Mouse (Mus musculus) embryonic facial prominence, embryonic 10.5 days (tissue): Measurements from ENCODE around the gene Tuba3a. TPM values are rescaled to one million over a fixed set of nuclear protein-coding genes. Genes with fewer than 3 reads are reported as not detected.
A peak's percentile ranks its signal among the peaks of the same experiment; 100 is the strongest.
"Not testable (repeated sequence)": the region's sequence is repeated elsewhere in the genome, so short reads cannot be mapped to it uniquely, and the experiment has no call there.

Experiments
- DNase-seq: peaks from one replicate; pipeline ENCODE4 v3.0.0-alpha.2; 2017; ENCODE audit warnings: low spot score
- H3K27ac ChIP-seq: fragments of 300-500 bp; sonication (generic); replicated peaks from 2 replicates; pipeline ENCODE4 v1.5.1; 2016; ENCODE audit warnings: mild to moderate bottlenecking
- H3K27me3 ChIP-seq: fragments of 300-500 bp; sonication (generic); replicated peaks from 2 replicates; pipeline ENCODE4 v1.6.1; 2016; ENCODE audit warnings: low read depth, mild to moderate bottlenecking; ENCODE audit not compliant: poor library complexity, severe bottlenecking
- H3K36me3 ChIP-seq: fragments of 300-500 bp; sonication (generic); replicated peaks from 2 replicates; pipeline ENCODE4 v1.6.1; 2016; ENCODE audit warnings: mild to moderate bottlenecking, moderate library complexity
- H3K4me1 ChIP-seq: fragments of 300-500 bp; sonication (generic); 2 replicates; pipeline ENCODE4 v1.6.1; 2016
- H3K4me3 ChIP-seq: fragments of 300-500 bp; sonication (generic); 2 replicates; pipeline ENCODE4 v1.5.1; 2016; ENCODE audit warnings: mild to moderate bottlenecking, moderate library complexity
- H3K9me3 ChIP-seq: fragments of 300-500 bp; sonication (generic); 2 replicates; pipeline ENCODE4 v1.6.1; 2016; ENCODE audit warnings: mild to moderate bottlenecking
- WGBS: fragments of 180-500 bp; shearing (Covaris S2); methylation state at CpG from one replicate; pipeline ENCODE4 v1.1.7; 2016; 5-methylcytosine and 5-hydroxymethylcytosine counted together
- polyA plus RNA-seq: library from polyadenylated mRNA; unstranded; fragments of >200 nt; fragmentation: Nextera tagmentation; extraction: Ambion mirVana; gene quantifications from 2 replicates; pipeline ENCODE4 v1.2.1, GENCODE M21; 2016

Tuba3a gene
- polyA plus RNA-seq, 1 experiment from 2014 or later = 0.16 TPM

DNA sequence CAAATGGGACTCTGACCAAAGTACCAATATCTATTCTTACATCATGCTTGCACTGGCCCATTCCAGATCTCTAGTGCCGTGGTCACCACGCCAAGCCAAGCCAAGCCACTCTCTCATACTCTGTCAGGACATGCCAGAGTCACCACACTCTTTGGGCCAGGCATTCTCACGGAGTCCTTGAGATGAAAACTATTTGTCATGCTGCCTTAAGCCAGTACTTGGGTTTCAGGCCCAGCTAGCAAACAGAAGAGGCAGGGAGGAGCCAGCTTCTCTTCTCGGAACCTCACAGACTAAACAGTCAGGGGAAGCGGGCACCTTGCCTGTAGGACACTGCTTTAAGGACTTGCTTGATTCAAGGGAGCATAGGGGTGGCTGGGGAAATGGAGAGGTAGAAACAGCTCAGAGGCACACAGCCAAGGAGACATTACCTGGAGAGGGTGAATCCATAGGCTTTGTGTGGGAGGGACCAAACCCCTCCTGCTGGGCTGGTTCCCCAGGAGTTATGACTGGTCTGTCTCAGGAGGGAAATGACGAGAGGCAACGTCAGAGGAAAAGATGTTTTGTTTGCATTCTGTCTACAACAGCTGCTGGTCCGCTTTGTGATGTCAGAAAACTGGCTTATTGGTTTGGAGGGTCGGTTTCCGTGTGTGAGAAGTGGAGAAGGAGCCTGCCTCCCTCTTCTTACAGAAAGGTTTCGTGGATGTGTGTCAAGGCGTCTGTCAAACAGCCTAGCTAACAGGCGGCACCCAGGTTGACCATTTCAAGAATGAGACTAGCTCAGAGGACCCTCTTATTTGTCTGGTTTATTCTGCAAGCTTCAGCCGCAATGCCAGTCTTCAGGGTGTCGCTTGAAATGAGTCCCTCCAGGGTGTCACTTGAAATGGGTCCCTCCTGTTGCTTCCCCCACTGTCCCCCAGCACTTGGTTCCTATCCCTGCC is 33.4 kb upstream of the Tuba3a start:
- H3K4me3 ChIP-seq = no peak overlapping the region
- DNase-seq = no peak
- H3K4me1 ChIP-seq = peaks cover 26% of the 10 kb centered on the region
- WGBS = 67% methylated on average over 15 of the region's 15 CpGs
- no peaks in the 10 kb centered on the region for H3K9me3 ChIP-seq
- H3K27ac ChIP-seq = no peak overlapping the region
- no peaks in the 10 kb centered on the region for H3K36me3 ChIP-seq
- H3K27me3 ChIP-seq = peaks cover 77% of the 10 kb centered on the region

DNA sequence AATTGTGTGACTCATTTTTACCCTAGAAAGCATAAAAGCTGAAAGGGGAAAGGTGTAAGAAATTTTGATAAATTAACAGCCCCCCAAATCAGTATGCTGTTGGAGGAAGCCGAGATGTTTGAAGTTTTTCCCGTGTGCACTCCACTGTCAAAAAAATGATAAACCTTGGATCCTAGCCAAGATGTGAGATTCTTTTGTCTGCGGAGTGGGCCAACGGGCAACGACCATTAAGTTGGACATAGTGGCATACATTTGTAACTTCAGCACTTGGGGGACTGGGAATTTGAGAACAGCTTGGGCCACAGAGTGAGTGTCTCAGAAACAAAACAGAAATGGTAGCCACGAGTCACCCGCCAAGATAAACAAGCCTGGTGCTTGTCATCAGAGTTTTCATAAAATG is 31.2 kb upstream of the Tuba3a start:
- no peak overlapping the region for H3K4me3 ChIP-seq
- 81% methylated on average over 7 of the region's 7 CpGs for WGBS
- H3K36me3 ChIP-seq = peaks cover 3% of the 10 kb centered on the region
- H3K27me3 ChIP-seq = peaks cover 77% of the 10 kb centered on the region
- no peak for DNase-seq
- H3K9me3 ChIP-seq = no peaks in the 10 kb centered on the region
- H3K27ac ChIP-seq = no peak overlapping the region
- peaks cover 45% of the 10 kb centered on the region for H3K4me1 ChIP-seq

GRCm38 (mm10) chr6:125314746-125315145 is 28.9 kb upstream of the Tuba3a start:
- DNase-seq = no peak
- H3K27me3 ChIP-seq = peaks cover 54% of the 10 kb centered on the region
- H3K4me1 ChIP-seq = peaks cover 39% of the 10 kb centered on the region
- H3K4me3 ChIP-seq = no peak overlapping the region
- H3K36me3 ChIP-seq = peaks cover 9% of the 10 kb centered on the region
- no peaks in the 10 kb centered on the region for H3K9me3 ChIP-seq
- 75% methylated on average over 6 of the region's 6 CpGs for WGBS
- H3K27ac ChIP-seq = 0 out of 2 replicates have a peak overlapping the region, but pooled peaks have one; percentile 93

- H3K27me3 ChIP-seq = peaks cover 49% of the 10 kb centered on the region
- peak overlapping the region; percentile 64 for H3K4me3 ChIP-seq
- H3K9me3 ChIP-seq = no peaks in the 10 kb centered on the region
- no peak for DNase-seq
- peaks cover 11% of the 10 kb centered on the region for H3K36me3 ChIP-seq
- H3K27ac ChIP-seq = peak overlapping the region; percentile 93
- WGBS = 50% methylated on average over 7 of the region's 7 CpGs
- peaks cover 45% of the 10 kb centered on the region for H3K4me1 ChIP-seq
These were observed 28.4 kb upstream of the Tuba3a start for GRCm38 (mm10) chr6:125314231-125314563.

DNA sequence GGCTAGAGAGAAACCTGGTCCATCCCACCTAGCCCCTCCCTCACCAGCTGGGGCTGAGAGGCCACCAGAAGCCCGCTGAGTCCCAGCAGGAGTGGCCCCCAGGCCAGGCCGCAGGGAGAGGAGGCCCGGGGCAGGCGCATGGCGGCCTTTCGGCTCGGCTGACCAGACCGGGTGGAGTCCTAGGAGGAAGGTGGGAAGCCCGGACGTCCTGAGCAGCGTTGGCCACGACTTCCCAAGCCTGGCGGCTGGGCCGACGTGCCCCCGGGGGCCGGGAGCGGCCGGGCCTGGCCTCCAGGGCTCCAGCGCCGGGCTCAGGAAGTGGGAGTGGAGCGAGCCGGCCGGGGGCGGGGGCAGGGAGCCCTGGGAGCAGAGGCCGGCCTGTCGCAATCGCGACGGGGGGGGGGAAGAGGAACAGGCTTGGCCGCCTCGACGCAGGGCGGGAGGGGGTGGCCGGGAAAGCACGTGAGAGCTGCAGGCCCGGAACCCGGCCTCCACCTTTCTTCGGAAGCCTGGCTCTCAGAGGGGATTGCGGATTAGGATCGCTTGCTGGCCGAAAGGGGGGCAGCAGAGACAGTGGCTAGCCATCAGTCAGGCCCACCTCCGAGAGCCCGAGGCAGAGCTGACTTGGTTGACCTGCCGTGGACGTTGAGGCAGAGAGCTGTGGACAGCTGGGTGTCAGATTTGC is 27.8 kb upstream of the Tuba3a start, which contains the start of gene Ltbr:
Gene Ltbr, minus strand, starts transcription at position 340 of the 685 bp plus-strand sequence.
- Histone ChIP-seq H3K27me3 (peaks cover 44% of the 10 kb centered on the region), H3K9me3 (no peaks in the 10 kb centered on the region), H3K36me3 (peaks cover 11% of the 10 kb centered on the region), H3K27ac (peak within 1 kb of the TSS; percentile 93), H3K4me1 (peaks cover 50% of the 10 kb centered on the region), H3K4me3 (peak within 1 kb of the TSS; percentile 64)
- WGBS = 2% methylated on average over 46 of the region's 46 CpGs
- DNase-seq = peak; percentile 88

DNA sequence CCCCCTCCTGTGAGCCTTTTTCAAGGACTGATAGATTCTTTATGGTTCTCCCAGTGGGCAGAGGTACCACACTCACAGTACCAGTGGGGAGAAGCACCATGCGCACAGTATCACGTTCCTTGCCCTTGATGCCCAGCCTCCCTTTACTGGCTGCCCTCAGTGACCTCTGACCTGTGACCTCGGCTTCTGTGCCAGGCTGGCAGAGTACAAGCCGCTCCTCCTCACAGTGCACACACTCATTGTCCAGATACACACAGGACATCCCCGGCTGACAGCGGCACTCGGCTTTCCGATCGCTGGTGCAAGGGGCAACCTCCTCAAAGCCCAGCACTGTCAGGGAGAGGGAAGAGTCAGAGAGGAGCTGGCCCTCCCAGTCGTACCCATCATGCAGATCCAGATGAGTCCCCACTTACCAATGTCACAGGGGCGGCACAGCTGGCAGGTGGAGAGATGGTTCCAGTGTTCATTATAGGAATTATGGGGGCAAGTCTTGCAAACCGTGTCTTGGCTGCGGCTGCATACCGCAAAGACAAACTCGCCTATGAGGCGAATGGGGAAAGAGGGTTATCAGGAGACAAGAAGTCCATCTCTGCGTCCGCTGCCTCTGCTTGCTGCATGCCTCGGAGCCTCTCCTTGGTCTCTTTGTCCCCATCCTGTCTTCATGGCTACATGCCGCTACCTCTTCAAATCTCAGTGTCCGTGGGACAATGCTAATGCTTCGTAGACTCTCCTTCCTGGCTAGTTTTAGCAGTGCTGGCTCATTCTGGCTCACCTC is 26.9 kb upstream of the Tuba3a start:
- peaks cover 52% of the 10 kb centered on the region for H3K4me1 ChIP-seq
- H3K9me3 ChIP-seq = no peaks in the 10 kb centered on the region
- peak overlapping the region; percentile 93 for H3K27ac ChIP-seq
- peaks cover 39% of the 10 kb centered on the region for H3K27me3 ChIP-seq
- no peak for DNase-seq
- H3K4me3 ChIP-seq = peak overlapping the region; percentile 64
- WGBS = 68% methylated on average over 22 of the region's 22 CpGs
- H3K36me3 ChIP-seq = peaks cover 14% of the 10 kb centered on the region

GRCm38 (mm10) chr6:125312171-125312570 is 26.3 kb upstream of the Tuba3a start:
- Histone ChIP-seq H3K27ac (0 out of 2 replicates have a peak overlapping the region, but pooled peaks have one; percentile 19), H3K4me3 (peak overlapping the region; percentile 64), H3K27me3 (peaks cover 39% of the 10 kb centered on the region), H3K36me3 (peaks cover 17% of the 10 kb centered on the region), H3K9me3 (no peaks in the 10 kb centered on the region), H3K4me1 (peaks cover 52% of the 10 kb centered on the region)
- DNase-seq = no peak
- WGBS = 79% methylated on average over 9 of the region's 9 CpGs

DNA sequence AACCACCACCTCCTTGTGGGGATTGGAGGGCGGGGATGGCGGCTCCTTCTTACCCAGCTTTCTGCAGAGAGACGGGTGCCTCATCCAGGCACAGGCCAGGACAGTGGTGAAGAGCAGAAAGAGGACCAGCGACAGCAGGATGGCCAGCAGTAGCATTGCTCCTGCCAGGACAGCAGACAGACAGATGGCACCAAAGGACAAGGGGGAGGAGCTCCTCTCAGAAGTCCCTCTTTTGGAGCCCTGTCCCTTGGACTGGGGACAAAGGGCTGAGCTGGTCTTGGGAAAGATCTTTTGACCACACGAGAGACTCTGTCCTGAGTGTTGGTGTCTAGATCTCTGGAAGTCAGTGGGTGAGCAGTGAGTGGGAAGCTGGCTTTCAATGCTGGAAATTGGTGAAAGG is 23.6 kb upstream of the Tuba3a start:
- H3K4me3 ChIP-seq = no peak overlapping the region
- H3K4me1 ChIP-seq = peaks cover 46% of the 10 kb centered on the region
- peaks cover 32% of the 10 kb centered on the region for H3K36me3 ChIP-seq
- 39% methylated on average over 5 of the region's 5 CpGs for WGBS
- no peak for DNase-seq
- peaks cover 22% of the 10 kb centered on the region for H3K27me3 ChIP-seq
- H3K9me3 ChIP-seq = peaks cover 6% of the 10 kb centered on the region; the same call in 1 of the 2 replicates
- H3K27ac ChIP-seq = peak overlapping the region; percentile 14; the same call in 1 of the 2 replicates

- peak overlapping the region; percentile 44; the same call in 1 of the 2 replicates for H3K27ac ChIP-seq
- peaks cover 41% of the 10 kb centered on the region for H3K4me1 ChIP-seq
- peaks cover 18% of the 10 kb centered on the region for H3K27me3 ChIP-seq
- DNase-seq = peak; percentile 77
- H3K36me3 ChIP-seq = peaks cover 32% of the 10 kb centered on the region
- H3K9me3 ChIP-seq = peaks cover 7% of the 10 kb centered on the region; the same call in 1 of the 2 replicates
- 5% methylated on average over 13 of the region's 13 CpGs for WGBS
- peak overlapping the region; percentile 31; the same call in 1 of the 2 replicates for H3K4me3 ChIP-seq
These were observed 23.1 kb upstream of the Tuba3a start for GRCm38 (mm10) chr6:125308921-125309320.

DNA sequence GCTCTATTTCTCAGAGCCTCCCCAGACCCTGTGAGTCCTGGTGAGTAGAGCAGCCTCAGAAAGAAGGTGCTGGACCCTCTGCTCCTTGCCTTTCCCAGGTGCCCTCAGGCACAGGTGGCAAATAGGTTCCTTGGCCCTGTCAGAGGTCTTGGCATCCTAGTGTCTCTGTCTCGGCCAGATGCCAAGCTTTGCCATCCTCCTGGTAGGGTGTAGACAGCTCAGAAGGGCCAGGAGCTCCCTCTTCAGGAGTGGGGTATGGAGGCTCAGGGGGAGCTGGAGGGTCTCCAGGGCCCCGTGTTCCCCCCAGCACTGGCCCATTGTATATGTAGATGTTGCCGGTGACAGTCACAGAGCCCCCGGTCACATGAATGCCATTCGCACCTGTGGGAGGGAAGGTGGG is 21.2 kb upstream of the Tuba3a start:
- 87% methylated on average over 5 of the region's 5 CpGs for WGBS
- peaks cover 29% of the 10 kb centered on the region for H3K36me3 ChIP-seq
- peaks cover 7% of the 10 kb centered on the region; the same call in 1 of the 2 replicates for H3K9me3 ChIP-seq
- no peak overlapping the region for H3K27ac ChIP-seq
- DNase-seq = no peak
- H3K4me1 ChIP-seq = peaks cover 24% of the 10 kb centered on the region
- 0 out of 2 replicates have a peak, but pooled peaks cover under 1% of the 10 kb centered on the region for H3K27me3 ChIP-seq
- no peak overlapping the region for H3K4me3 ChIP-seq

GRCm38 (mm10) chr6:125305465-125305864 is 19.6 kb upstream of the Tuba3a start:
- no peaks in the 10 kb centered on the region for H3K27me3 ChIP-seq
- 92% methylated on average over 6 of the region's 6 CpGs for WGBS
- no peak overlapping the region for H3K27ac ChIP-seq
- H3K9me3 ChIP-seq = peaks cover 7% of the 10 kb centered on the region; the same call in 1 of the 2 replicates
- H3K4me3 ChIP-seq = no peak overlapping the region
- H3K4me1 ChIP-seq = peaks cover 18% of the 10 kb centered on the region
- DNase-seq = no peak
- H3K36me3 ChIP-seq = peaks cover 26% of the 10 kb centered on the region

DNA sequence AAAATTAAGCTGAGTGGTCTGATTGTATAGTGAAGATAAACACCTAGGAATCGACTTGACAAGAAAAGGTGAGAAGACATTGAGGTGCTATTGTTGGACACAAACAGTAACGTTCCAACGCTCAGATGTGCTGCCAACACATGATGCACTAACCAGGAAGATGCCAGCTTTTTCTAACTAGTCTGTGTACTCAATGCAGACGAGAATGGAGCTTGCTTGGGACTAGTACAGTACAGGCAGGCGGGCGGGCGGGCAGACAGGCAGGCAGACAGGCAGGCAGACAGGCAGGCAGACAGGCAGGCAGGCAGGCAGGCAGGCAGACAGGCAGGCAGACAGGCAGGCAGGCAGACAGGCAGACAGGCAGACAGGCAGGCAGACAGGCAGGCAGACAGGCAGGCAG is 18.6 kb upstream of the Tuba3a start:
- not testable (repeated sequence) for H3K4me3 ChIP-seq, DNase-seq, H3K27ac ChIP-seq, H3K27me3 ChIP-seq, H3K9me3 ChIP-seq
- Histone ChIP-seq H3K36me3 (peaks cover 21% of the 10 kb centered on the region), H3K4me1 (peaks cover 13% of the 10 kb centered on the region)
- WGBS = 88% methylated on average over 7 of the region's 7 CpGs
